Comparison of ENCODE assay signal across 30 mouse cellular contexts in genomic region chr7:43656232-43656631, GRCm38 (mm10). TPM values are rescaled to one million over a fixed set of nuclear protein-coding genes. Genes with fewer than 3 reads are reported as not detected.
A peak's percentile ranks its signal among the peaks of the same experiment; 100 is the strongest.
DNase-seq lines count a peak whose midpoint lies in the region; ATAC-seq and TF ChIP-seq lines count a peak whose summit lies in the region.
"Had no signal": no experiment of that assay in that cellular context is flagged by ENCODE, and none has a peak within 500 bp of the region (broad histone marks: within the 10 kb centered on the region; RNA-seq: fewer than 3 reads in every experiment).

No protein-coding gene starts in this region.

- H3K4me1 ChIP-seq in liver, embryonic 16.5 days (ENCODE audit: control insufficient read depth, low read depth, low read length) = no peaks in the 10 kb centered on the region
- H3K4me1 ChIP-seq in liver, embryonic 12.5 days = no peaks in the 10 kb centered on the region
- H3K4me1 ChIP-seq in spleen, adult 2 months (ENCODE audit: control insufficient read depth, insufficient read depth, insufficient read length) = no peaks in the 10 kb centered on the region
- no peaks in the 10 kb centered on the region for H3K4me1 ChIP-seq in small intestine, adult 2 months (ENCODE audit: control insufficient read depth, insufficient read depth, insufficient read length, low read length)
- H3K4me1 ChIP-seq: embryonic facial prominence, embryonic 12.5 days; embryonic facial prominence, embryonic 15.5 days; heart, embryonic 10.5 days; heart, embryonic 13.5 days; hindbrain, embryonic 12.5 days; hindbrain, embryonic 15.5 days had no signal

- no peak overlapping the region for H3K9ac ChIP-seq in liver, embryonic 16.5 days (ENCODE audit: low read depth, low read length)
- H3K9ac ChIP-seq in liver, embryonic 12.5 days = no peak overlapping the region
- H3K9ac ChIP-seq: embryonic facial prominence, embryonic 12.5 days; embryonic facial prominence, embryonic 15.5 days; heart, embryonic 13.5 days; hindbrain, embryonic 12.5 days; hindbrain, embryonic 15.5 days had no signal

- peak overlapping the region; percentile 2; the same call in 1 of the 2 replicates for H3K4me3 ChIP-seq in liver, embryonic 16.5 days (ENCODE audit: low read depth, low read length)
- no peak overlapping the region for H3K4me3 ChIP-seq in liver, embryonic 12.5 days
- H3K4me3 ChIP-seq in spleen, adult 2 months (ENCODE audit: extremely low read depth, insufficient read depth, insufficient read length) = no peak overlapping the region; the same call in 1 of the 2 replicates
- peak overlapping the region; percentile 10 for H3K4me3 ChIP-seq in small intestine, adult 2 months (ENCODE audit: low read depth, low read length)
- H3K4me3 ChIP-seq: embryonic facial prominence, embryonic 12.5 days; embryonic facial prominence, embryonic 15.5 days; heart, adult 2 months; heart, embryonic 10.5 days; heart, embryonic 13.5 days; hindbrain, embryonic 12.5 days; hindbrain, embryonic 15.5 days had no signal

- H3K36me3 ChIP-seq in liver, embryonic 16.5 days (ENCODE audit: control insufficient read depth, insufficient read depth) = no peaks in the 10 kb centered on the region
- no peaks in the 10 kb centered on the region for H3K36me3 ChIP-seq in liver, embryonic 12.5 days
- no peaks in the 10 kb centered on the region for H3K36me3 ChIP-seq in spleen, adult 2 months (ENCODE audit: control insufficient read depth, insufficient read depth, low read length)
- H3K36me3 ChIP-seq in small intestine, adult 2 months (ENCODE audit: control insufficient read depth, insufficient read depth, low read length) = no peaks in the 10 kb centered on the region
- H3K36me3 ChIP-seq: embryonic facial prominence, embryonic 12.5 days; embryonic facial prominence, embryonic 15.5 days; heart, embryonic 10.5 days; heart, embryonic 13.5 days; hindbrain, embryonic 12.5 days; hindbrain, embryonic 15.5 days had no signal

- no peak for ATAC-seq in liver, embryonic 16.5 days (ENCODE audit: low read depth)
- no peak for ATAC-seq in liver, embryonic 12.5 days
- peak; percentile 45 for ATAC-seq in granulocyte monocyte progenitor cell, adult 5-6 weeks (replicated peaks; ENCODE audit: poor library complexity, severe bottlenecking)
- ATAC-seq: activated CD4-positive, CD25-positive, alpha-beta regulatory T cell, adult 4 months; forebrain, embryonic 14.5 days had no signal

- no peaks in the 10 kb centered on the region for H3K27me3 ChIP-seq in liver, embryonic 16.5 days (ENCODE audit: control insufficient read depth, insufficient read depth, low read depth, low read length)
- no peaks in the 10 kb centered on the region for H3K27me3 ChIP-seq in liver, embryonic 12.5 days (replicated peaks)
- no peaks in the 10 kb centered on the region for H3K27me3 ChIP-seq in spleen, adult 2 months (ENCODE audit: control insufficient read depth, insufficient read depth, low read length)
- H3K27me3 ChIP-seq in small intestine, adult 2 months (ENCODE audit: control insufficient read depth, insufficient read depth, low read length) = no peaks in the 10 kb centered on the region
- H3K27me3 ChIP-seq: embryonic facial prominence, embryonic 12.5 days; embryonic facial prominence, embryonic 15.5 days; heart, embryonic 13.5 days; hindbrain, embryonic 12.5 days; hindbrain, embryonic 15.5 days had no signal

- no peaks in the 10 kb centered on the region for H3K9me3 ChIP-seq in liver, embryonic 16.5 days (replicated peaks; ENCODE audit: control insufficient read depth, low read length)
- no peaks in the 10 kb centered on the region; the same call in 1 of the 2 replicates for H3K9me3 ChIP-seq in liver, embryonic 12.5 days (replicated peaks)
- H3K9me3 ChIP-seq: embryonic facial prominence, embryonic 12.5 days; embryonic facial prominence, embryonic 15.5 days; hindbrain, embryonic 12.5 days; hindbrain, embryonic 15.5 days had no signal

- no peak overlapping the region for H3K27ac ChIP-seq in liver, embryonic 16.5 days (ENCODE audit: low read length)
- H3K27ac ChIP-seq in liver, embryonic 12.5 days = no peak overlapping the region
- 0 out of 2 replicates have a peak overlapping the region, but pooled peaks have one; percentile 19 for H3K27ac ChIP-seq in spleen, adult 2 months (ENCODE audit: insufficient read depth, low read length)
- no peak overlapping the region for H3K27ac ChIP-seq in small intestine, adult 2 months (ENCODE audit: insufficient read depth, low read depth, low read length)
- H3K27ac ChIP-seq: embryonic facial prominence, embryonic 12.5 days; embryonic facial prominence, embryonic 15.5 days; heart, adult 2 months; heart, embryonic 10.5 days; heart, embryonic 13.5 days; hindbrain, embryonic 12.5 days; hindbrain, embryonic 15.5 days had no signal

- intact Hi-C loops in left cerebral cortex, postnatal 36 days (cut with DNase I) = no loop called here

- no peak for DNase-seq in spleen, adult 2 months (ENCODE audit: low read depth in 1 of 2, low spot score in 2 of 2)
- no peak for DNase-seq in spleen, adult 12 weeks (ENCODE audit: low spot score)
- no peak for DNase-seq in left cerebral cortex, postnatal 36 days (ENCODE audit: low spot score in 2 of 2)
- no peak for DNase-seq in layer of hippocampus, adult 18-20 months (ENCODE audit: low spot score in 2 of 2)
- DNase-seq: adrenal gland, adult 8-10 months; adrenal gland, postnatal 25 days; cerebellum, adult 18-20 months; cerebellum, adult 9-10 months; cerebellum, postnatal 14 days; gastrocnemius, postnatal 25 days; heart, adult 2 months; heart, postnatal 14 days; heart, postnatal 4 days had no signal

- 15% methylated on average over 6 of the region's 6 CpGs for WGBS in liver, embryonic 16.5 days (ENCODE audit: insufficient replicate concordance)
- WGBS in liver, embryonic 12.5 days (ENCODE audit: insufficient replicate concordance) = 33% methylated on average over 6 of the region's 6 CpGs
- WGBS in spleen, adult 2 months = 19% methylated on average over 6 of the region's 6 CpGs
- 58% methylated on average over 6 of the region's 6 CpGs for WGBS in small intestine, adult 2 months

- TF ChIP-seq POLR2A in spleen, adult 2 months (IDR thresholded peaks at IDR 0.05; ENCODE audit: low read depth, low read length) = no peak
- no peak for TF ChIP-seq POLR2A in small intestine, adult 2 months (IDR thresholded peaks at IDR 0.05; ENCODE audit: low read depth, low read length)

- TF ChIP-seq CTCF in spleen, adult 2 months (IDR thresholded peaks at IDR 0.05; ENCODE audit: extremely low read depth, insufficient read depth, insufficient read length, insufficient replicate concordance) = no peak
- no peak for TF ChIP-seq CTCF in small intestine, adult 2 months (IDR thresholded peaks at IDR 0.05; ENCODE audit: extremely low read depth, insufficient read length, insufficient replicate concordance, low read depth, low read length)

- 0 out of 2 replicates have a peak overlapping the region, but pooled peaks have one; percentile 24 for H3K4me2 ChIP-seq in liver, embryonic 16.5 days (ENCODE audit: low read depth, low read length)
- no peak overlapping the region; the same call in 1 of the 2 replicates for H3K4me2 ChIP-seq in liver, embryonic 12.5 days
- H3K4me2 ChIP-seq: embryonic facial prominence, embryonic 12.5 days; embryonic facial prominence, embryonic 15.5 days; heart, embryonic 13.5 days; hindbrain, embryonic 12.5 days; hindbrain, embryonic 15.5 days had no signal

RNA-seq across cellular contexts. Expression of gene Siglece, which starts 3.7 kb away (rescaled TPM):
- 4.0 and 5.0 TPM in 2 replicates for polyA plus RNA-seq in liver, embryonic 16.5 days (2015; fragmentation: Nextera tagmentation; extraction: Ambion mirVana)
- 0.79 and 1.6 TPM in 2 replicates for polyA plus RNA-seq in liver, embryonic 12.5 days (2016; fragmentation: Nextera tagmentation; extraction: Ambion mirVana)
- 23.3 and 25.6 TPM in 2 replicates for polyA plus RNA-seq in spleen, adult 2 months (2012; rRNA removed)
- 13.1 and 15.1 TPM in 2 replicates for total RNA-seq in granulocyte monocyte progenitor cell, adult 5-6 weeks (2014; fragmentation: Nextera tagmentation)
- total RNA-seq in granulocyte monocyte progenitor cell, adult 5-6 weeks (2017) = 5.2 and 9.0 TPM in 2 replicates
- 2.2 and 3.0 TPM in 2 replicates for polyA plus RNA-seq in small intestine, adult 2 months (2012; rRNA removed)
- 1 to 10 TPM in 1 of 2 experiments, under 1 TPM in 1; 1.00 to 1.4 TPM for total RNA-seq in left cerebral cortex, postnatal 36 days (2021)
- total RNA-seq in layer of hippocampus, adult 18-20 months (2021) = 1 to 10 TPM; 1.2 to 1.5 TPM
- total RNA-seq: ES-E14 had no signal

RNA-seq across cellular contexts. Expression of gene Ctu1, which starts 15.6 kb away (rescaled TPM):
- polyA plus RNA-seq in liver, embryonic 16.5 days (2015; fragmentation: Nextera tagmentation; extraction: Ambion mirVana) = 3.7 and 3.8 TPM in 2 replicates
- 5.9 and 8.0 TPM in 2 replicates for polyA plus RNA-seq in liver, embryonic 12.5 days (2016; fragmentation: Nextera tagmentation; extraction: Ambion mirVana)
- 8.9 and 11.4 TPM in 2 replicates for polyA plus RNA-seq in spleen, adult 2 months (2012; rRNA removed)
- total RNA-seq in granulocyte monocyte progenitor cell, adult 5-6 weeks (2014; fragmentation: Nextera tagmentation) = 5.6 and 8.7 TPM in 2 replicates
- 5.5 and 9.5 TPM in 2 replicates for total RNA-seq in granulocyte monocyte progenitor cell, adult 5-6 weeks (2017)
- 7.6 and 9.7 TPM in 2 replicates for polyA plus RNA-seq in small intestine, adult 2 months (2012; rRNA removed)
- 1 to 10 TPM; 8.3 to 8.7 TPM for total RNA-seq in left cerebral cortex, postnatal 36 days (2021)
- total RNA-seq in layer of hippocampus, adult 18-20 months (2021) = 10 to 100 TPM; 10.5 to 10.6 TPM

RNA-seq across cellular contexts. Expression of gene Ceacam18, which starts 21.7 kb away (rescaled TPM):
- 0.15 TPM in 1 of 2 replicates, not detected in the other for polyA plus RNA-seq in liver, embryonic 16.5 days (2015; fragmentation: Nextera tagmentation; extraction: Ambion mirVana)
- not detected in 2 replicates for polyA plus RNA-seq in liver, embryonic 12.5 days (2016; fragmentation: Nextera tagmentation; extraction: Ambion mirVana)
- polyA plus RNA-seq in spleen, adult 2 months (2012; rRNA removed) = not detected in 2 replicates
- total RNA-seq in granulocyte monocyte progenitor cell, adult 5-6 weeks (2014; fragmentation: Nextera tagmentation) = 0.28 TPM in 1 of 2 replicates, not detected in the other
- total RNA-seq in granulocyte monocyte progenitor cell, adult 5-6 weeks (2017) = not detected in 2 replicates
- 42.7 and 57.8 TPM in 2 replicates for polyA plus RNA-seq in small intestine, adult 2 months (2012; rRNA removed)
- not detected for total RNA-seq in left cerebral cortex, postnatal 36 days (2021)
- total RNA-seq in layer of hippocampus, adult 18-20 months (2021) = under 1 TPM in 1 of 2 experiments, not detected in 1; 0.15 TPM
- total RNA-seq: adrenal gland, postnatal 25 days; ES-E14; gastrocnemius, adult 8-10 months; gastrocnemius, postnatal 25 days; heart, adult 2 months; heart, postnatal 14 days; heart, postnatal 4 days had no signal
- polyA plus RNA-seq: activated CD4-positive, CD25-positive, alpha-beta regulatory T cell, adult 4 months; embryonic facial prominence, embryonic 12.5 days; embryonic facial prominence, embryonic 15.5 days; forebrain, embryonic 11.5 days; forebrain, embryonic 14.5 days; gonadal fat pad, adult 2 months; heart, adult 2 months; heart, embryonic 10.5 days; heart, embryonic 13.5 days; hindbrain, embryonic 12.5 days had no signal

RNA-seq across cellular contexts. Expression of gene Klk14, which starts 34.0 kb away (rescaled TPM):
- polyA plus RNA-seq in liver, embryonic 16.5 days (2015; fragmentation: Nextera tagmentation; extraction: Ambion mirVana) = not detected in 2 replicates
- not detected in 2 replicates for polyA plus RNA-seq in liver, embryonic 12.5 days (2016; fragmentation: Nextera tagmentation; extraction: Ambion mirVana)
- polyA plus RNA-seq in spleen, adult 2 months (2012; rRNA removed) = not detected in 2 replicates
- total RNA-seq in granulocyte monocyte progenitor cell, adult 5-6 weeks (2014; fragmentation: Nextera tagmentation) = not detected in 2 replicates
- not detected in 2 replicates for total RNA-seq in granulocyte monocyte progenitor cell, adult 5-6 weeks (2017)
- polyA plus RNA-seq in small intestine, adult 2 months (2012; rRNA removed) = 0.09 TPM in 1 of 2 replicates, not detected in the other
- total RNA-seq in left cerebral cortex, postnatal 36 days (2021) = not detected
- total RNA-seq in layer of hippocampus, adult 18-20 months (2021) = not detected
- total RNA-seq: adrenal gland, adult 8-10 months; adrenal gland, postnatal 25 days; gastrocnemius, postnatal 25 days; heart, postnatal 14 days; heart, postnatal 4 days had no signal
- polyA plus RNA-seq: activated CD4-positive, CD25-positive, alpha-beta regulatory T cell, adult 4 months; embryonic facial prominence, embryonic 12.5 days; forebrain, embryonic 11.5 days; forebrain, embryonic 14.5 days; gonadal fat pad, adult 2 months; heart, embryonic 10.5 days; heart, embryonic 13.5 days; heart, embryonic 16.5 days; hindbrain, embryonic 12.5 days; hindbrain, embryonic 15.5 days had no signal

RNA-seq across cellular contexts. Expression of gene Zfp819, which starts 49.3 kb away (rescaled TPM):
- polyA plus RNA-seq in liver, embryonic 16.5 days (2015; fragmentation: Nextera tagmentation; extraction: Ambion mirVana) = not detected in 2 replicates
- not detected in 2 replicates for polyA plus RNA-seq in liver, embryonic 12.5 days (2016; fragmentation: Nextera tagmentation; extraction: Ambion mirVana)
- polyA plus RNA-seq in spleen, adult 2 months (2012; rRNA removed) = 0.06 TPM in 1 of 2 replicates, not detected in the other
- total RNA-seq in granulocyte monocyte progenitor cell, adult 5-6 weeks (2014; fragmentation: Nextera tagmentation) = 1.4 TPM in 1 of 2 replicates, not detected in the other
- 0.17 and 0.98 TPM in 2 replicates for total RNA-seq in granulocyte monocyte progenitor cell, adult 5-6 weeks (2017)
- 0.05 TPM in 1 of 2 replicates, not detected in the other for polyA plus RNA-seq in small intestine, adult 2 months (2012; rRNA removed)
- under 1 TPM in 1 of 2 experiments, not detected in 1; 0.43 TPM for total RNA-seq in left cerebral cortex, postnatal 36 days (2021)
- total RNA-seq in layer of hippocampus, adult 18-20 months (2021) = under 1 TPM in 1 of 2 experiments, not detected in 1; 0.15 TPM
- total RNA-seq: adrenal gland, adult 8-10 months; adrenal gland, postnatal 25 days; gastrocnemius, adult 8-10 months; gastrocnemius, postnatal 25 days; heart, adult 2 months; heart, postnatal 14 days; heart, postnatal 4 days had no signal
- polyA plus RNA-seq: heart, adult 2 months; heart, embryonic 13.5 days; heart, embryonic 16.5 days had no signal

Comparison
In these comparisons a context has a peak if more than half of its experiments do, and no peak if none do; other contexts are left out.
1. H3K4me3 ChIP-seq: peak in liver, embryonic 16.5 days (single experiment) and small intestine, adult 2 months (single experiment); none in liver, embryonic 12.5 days (single experiment) and spleen, adult 2 months (single experiment).
2. RNA of gene Ceacam18, which starts 21.7 kb away (polyA plus RNA-seq): 42.7 to 57.8 TPM in small intestine, adult 2 months; 0.15 TPM in liver, embryonic 16.5 days, not detected in liver, embryonic 12.5 days and not detected in spleen, adult 2 months; every median in the first group is over 10 times any median in the second.